Mouse (Mus musculus) splenic B cell, adult 2 months (primary cell): ENCODE results near the gene Gfap.
A peak's percentile ranks its signal among the peaks of the same experiment; 100 is the strongest.

Experiments used
- DNase-seq: peaks from one replicate; pipeline ENCODE4 v3.0.0-alpha.2; 2011; ENCODE audit warnings: low read depth, low spot score
- H3K27me3 ChIP-seq: 2 replicates; pipeline ENCODE4 v1.6.1; 2012; ENCODE audit warnings: mild to moderate bottlenecking, low read length, moderate library complexity, mixed read lengths; ENCODE audit not compliant: control insufficient read depth, poor library complexity, insufficient read depth, severe bottlenecking
- H3K36me3 ChIP-seq: 2 replicates; pipeline ENCODE4 v1.6.1; 2012; ENCODE audit warnings: mild to moderate bottlenecking, low read length, moderate library complexity, mixed read lengths; ENCODE audit not compliant: control insufficient read depth, poor library complexity, insufficient read depth, severe bottlenecking

The Gfap gene

GRCm38 (mm10) chr11:102900763-102901162 lies at the start of gene Gfap:
Gene Gfap, minus strand, starts transcription at chr11:102900912.
- Histone ChIP-seq H3K36me3 (no peaks in the 10 kb centered on the region), H3K27me3 (no peaks in the 10 kb centered on the region)
- peak; percentile 71 for DNase-seq

- no peaks in the 10 kb centered on the region for H3K27me3 ChIP-seq
- peak; percentile 39 for DNase-seq
- no peaks in the 10 kb centered on the region for H3K36me3 ChIP-seq
Measured at GRCm38 (mm10) chr11:102948043-102948961, 47.6 kb upstream of the Gfap start.

- DNase-seq: no peak
- Histone ChIP-seq H3K36me3 (no peaks in the 10 kb centered on the region), H3K27me3 (no peaks in the 10 kb centered on the region)
Measured at GRCm38 (mm10) chr11:102946992-102947343, 46.3 kb upstream of the Gfap start.

DNA sequence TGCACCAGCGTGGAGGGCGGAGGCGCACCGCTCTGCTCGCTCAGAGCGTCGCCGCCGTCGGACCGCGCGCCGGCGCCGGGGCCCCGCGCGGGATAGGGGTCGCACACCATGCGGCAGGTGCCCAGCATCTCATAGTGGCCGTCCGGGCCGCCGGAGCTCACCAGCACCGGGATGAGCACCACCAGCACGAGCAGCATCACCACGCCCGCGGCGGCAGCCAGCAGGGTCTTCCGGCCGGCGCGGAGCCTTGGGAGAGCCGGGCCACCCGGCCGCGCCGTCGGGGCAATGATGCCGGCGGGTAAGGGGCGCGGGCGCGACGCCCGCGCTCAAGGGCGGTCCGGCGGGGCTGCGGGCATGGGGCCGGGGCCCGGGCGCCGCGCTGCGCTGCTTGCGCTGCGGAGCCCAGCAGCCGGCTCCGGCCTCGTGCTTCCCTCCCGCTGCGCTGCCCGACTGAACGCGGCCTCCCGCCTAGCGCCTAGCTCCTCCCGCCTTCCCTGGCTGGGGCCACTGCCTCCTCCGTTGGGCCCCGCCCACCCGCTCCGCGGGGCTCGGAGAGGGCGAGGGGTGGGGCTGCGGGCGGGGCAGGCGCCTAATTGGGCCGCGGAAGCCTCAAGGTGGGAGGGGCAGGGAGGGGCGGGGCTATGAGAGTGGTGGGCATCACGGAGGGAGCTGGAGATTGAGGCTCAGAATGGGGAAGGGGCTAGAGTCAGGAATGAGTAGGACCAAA lies 45.7 kb upstream of the Gfap start, which contains the start of gene C1ql1:
Gene C1ql1 (minus strand): TSS at position 424 of the 727 bp plus-strand sequence.
- no peaks in the 10 kb centered on the region for H3K27me3 ChIP-seq
- no peaks in the 10 kb centered on the region for H3K36me3 ChIP-seq
- peak; percentile 84 for DNase-seq

DNA sequence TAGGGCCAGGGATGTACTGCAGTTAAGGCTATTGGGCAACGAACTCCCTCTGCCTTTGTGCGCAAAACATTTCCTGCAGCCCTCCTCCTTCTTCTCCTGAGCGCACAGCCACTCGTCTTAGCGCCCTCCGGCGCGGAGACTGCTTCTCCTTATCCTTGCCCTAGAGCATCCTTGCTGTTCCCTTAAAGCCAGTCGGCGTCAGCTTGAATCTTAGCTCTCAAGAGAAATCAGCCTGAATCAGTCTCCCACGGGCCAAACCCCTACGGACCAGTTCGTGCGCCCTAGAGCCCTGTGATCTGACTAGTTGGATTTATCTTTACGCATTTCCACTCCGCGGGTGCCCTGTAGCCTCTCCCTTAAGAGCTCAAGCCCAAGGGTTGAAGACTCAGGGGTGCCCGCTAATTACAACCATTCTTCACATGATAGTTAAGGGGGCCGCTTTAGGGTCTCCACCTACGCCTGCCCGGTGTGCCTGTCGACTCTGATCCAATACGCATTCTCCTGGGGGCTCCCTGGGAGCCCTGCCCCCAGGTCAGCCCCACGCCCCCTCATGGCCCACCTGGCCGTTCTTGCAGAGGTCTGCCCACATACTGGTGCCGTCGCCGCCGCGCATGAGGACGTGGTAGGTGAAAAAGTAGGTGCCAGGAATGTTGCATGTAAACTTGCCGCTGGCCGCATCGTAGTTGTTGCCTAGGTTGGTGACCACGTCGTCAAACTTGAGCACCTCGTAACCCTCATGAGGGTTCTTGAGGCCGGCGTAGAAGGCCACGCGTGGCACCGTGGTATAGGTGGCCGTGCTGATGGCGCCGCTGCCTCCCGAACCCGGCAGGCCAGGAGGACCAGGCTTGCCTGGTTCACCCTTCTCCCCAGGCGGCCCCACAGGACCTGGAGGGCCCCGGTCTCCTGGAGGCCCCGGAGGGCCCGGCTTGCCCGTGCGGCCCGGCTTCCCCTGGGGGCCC lies 44.9 kb upstream of the Gfap start:
- Histone ChIP-seq H3K36me3 (no peaks in the 10 kb centered on the region), H3K27me3 (no peaks in the 10 kb centered on the region)
- DNase-seq: peak; percentile 12

- no peaks in the 10 kb centered on the region for H3K27me3 ChIP-seq
- DNase-seq: no peak
- H3K36me3 ChIP-seq: no peaks in the 10 kb centered on the region
Measured at GRCm38 (mm10) chr11:102941236-102941635, 40.5 kb upstream of the Gfap start.

DNA sequence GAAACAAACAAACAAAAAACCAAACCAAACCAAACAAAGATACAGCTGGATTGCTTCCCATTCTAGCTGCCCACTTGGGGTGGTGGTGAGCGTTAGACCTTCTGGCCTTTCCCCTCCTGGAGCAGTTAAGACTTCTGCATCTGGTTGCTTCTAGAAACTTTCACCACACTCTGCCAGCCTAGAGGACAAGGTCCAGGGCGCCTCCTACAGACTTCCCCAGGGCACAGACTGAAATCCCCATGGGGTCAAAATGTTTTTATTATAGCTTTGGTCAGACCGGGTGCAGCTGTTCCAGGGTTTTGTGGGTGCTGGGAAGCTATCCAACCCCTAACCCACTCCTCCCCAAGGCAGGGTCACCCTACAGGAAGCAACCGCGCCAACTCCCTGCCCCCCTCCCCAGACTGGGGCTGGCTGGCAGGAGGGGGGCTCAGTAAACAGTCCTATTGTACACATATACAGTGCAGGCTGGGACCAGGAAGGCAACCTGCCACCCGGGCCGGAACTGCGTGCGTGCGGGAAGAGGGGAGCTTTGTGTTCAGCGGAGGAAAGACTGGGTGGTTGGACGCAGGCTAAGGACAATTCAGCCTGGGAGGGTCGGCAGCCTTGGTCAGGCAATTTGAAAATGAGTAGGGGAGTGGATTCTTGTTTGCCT lies 38.4 kb upstream of the Gfap start:
- Histone ChIP-seq H3K36me3 (no peaks in the 10 kb centered on the region), H3K27me3 (no peaks in the 10 kb centered on the region)
- DNase-seq: no peak

DNA sequence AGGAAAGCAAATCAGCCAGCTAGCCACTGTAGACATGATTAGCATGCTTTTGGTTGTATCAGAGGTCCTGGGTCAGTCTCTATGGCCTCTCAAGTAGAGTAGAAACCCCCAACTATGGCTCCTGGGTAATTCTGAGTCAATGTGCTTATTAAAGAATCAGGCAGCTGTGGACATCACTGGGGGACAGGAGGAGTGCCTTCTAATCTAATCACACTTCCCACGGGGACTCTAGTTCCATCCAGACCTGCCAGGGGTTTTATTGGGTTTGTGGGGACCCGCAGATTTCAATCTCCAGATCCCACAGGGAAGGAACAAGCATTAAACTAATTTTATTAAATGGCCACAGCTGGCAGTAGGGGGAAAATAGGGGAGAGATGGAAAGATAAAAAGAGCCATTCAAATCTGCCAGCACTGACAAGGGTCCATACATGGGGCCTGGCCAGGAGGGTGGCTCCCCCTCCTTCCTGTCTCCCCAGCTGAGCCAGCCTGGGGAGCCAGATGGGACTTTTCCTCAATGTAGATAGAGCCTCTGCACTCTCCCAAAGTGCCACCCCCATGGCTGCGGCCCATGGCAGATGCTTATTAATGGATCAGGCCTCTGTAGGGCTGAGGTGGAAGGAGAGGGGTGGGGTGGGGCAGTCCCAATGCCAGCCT lies 36.9 kb upstream of the Gfap start:
- Histone ChIP-seq H3K27me3 (no peaks in the 10 kb centered on the region), H3K36me3 (no peaks in the 10 kb centered on the region)
- no peak for DNase-seq

DNA sequence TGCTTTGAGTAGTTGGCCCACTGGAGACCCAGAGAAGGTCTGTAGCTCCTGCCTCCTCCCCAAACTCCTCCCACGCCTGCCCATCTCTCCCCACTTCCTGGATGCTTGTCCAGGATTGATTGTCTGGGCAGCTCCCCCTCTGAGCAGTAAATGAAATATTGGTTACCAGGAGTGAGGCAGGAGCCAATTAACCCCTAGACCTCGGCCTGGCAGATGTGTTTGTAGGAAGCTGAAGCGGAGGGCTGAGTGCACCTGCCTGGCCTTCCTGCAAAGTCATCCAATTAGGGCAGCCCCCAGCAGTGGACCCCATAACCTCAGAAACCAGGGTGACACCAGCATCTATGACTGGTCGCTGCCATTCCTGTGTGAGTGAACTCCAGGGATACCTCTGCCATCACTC lies 35.6 kb upstream of the Gfap start:
- Histone ChIP-seq H3K36me3 (no peaks in the 10 kb centered on the region), H3K27me3 (no peaks in the 10 kb centered on the region)
- DNase-seq: no peak

DNA sequence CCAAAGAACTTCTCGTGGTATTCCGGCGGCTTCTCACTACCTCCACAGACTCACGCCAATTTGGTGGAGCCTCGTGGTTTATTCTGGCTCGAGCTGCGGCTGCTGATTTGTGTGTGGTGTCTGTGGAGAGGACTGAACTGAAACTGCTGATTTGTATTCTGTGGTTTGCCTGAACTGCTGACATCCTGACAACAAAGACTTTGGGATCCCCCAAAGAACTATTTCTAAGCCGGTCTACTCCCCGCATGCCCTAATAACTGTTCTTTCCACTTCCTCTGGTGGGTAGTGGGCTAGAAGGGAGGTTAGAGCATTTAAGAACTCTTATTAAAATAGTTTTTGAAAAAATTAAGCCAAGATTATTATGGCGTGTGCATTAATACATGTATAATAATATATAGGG lies 30.0 kb upstream of the Gfap start:
- H3K36me3 ChIP-seq: no peaks in the 10 kb centered on the region
- no peaks in the 10 kb centered on the region for H3K27me3 ChIP-seq
- DNase-seq: no peak

- peak; percentile 73 for DNase-seq
- Histone ChIP-seq H3K27me3 (no peaks in the 10 kb centered on the region), H3K36me3 (no peaks in the 10 kb centered on the region)
Measured at GRCm38 (mm10) chr11:102925351-102925717, 24.6 kb upstream of the Gfap start.

GRCm38 (mm10) chr11:102924557-102925350 lies 24.0 kb upstream of the Gfap start, which contains the start of gene Kif18b:
Gene Kif18b, minus strand, starts transcription at chr11:102925124.
- H3K36me3 ChIP-seq: no peaks in the 10 kb centered on the region
- no peaks in the 10 kb centered on the region for H3K27me3 ChIP-seq
- DNase-seq: peak; percentile 96

DNA sequence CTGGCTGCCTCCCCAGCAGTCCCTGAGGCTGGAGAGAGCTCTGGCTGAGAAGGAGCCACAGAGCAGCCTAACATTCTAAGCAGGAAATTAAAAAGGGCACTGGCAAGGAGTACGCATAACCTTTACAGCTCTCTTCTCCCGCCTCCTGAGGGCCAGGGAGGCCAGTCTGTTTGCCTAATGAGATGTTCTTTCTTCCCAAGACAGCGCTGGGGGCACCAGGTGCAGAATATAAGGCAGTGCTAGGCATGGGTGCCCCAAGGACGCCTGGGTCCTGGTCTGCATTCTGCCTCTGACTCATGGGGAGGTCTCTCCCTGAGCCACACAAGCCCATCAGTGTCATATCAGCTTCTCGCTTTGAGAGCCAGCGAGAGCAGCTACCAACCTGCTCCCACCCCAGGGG lies 20.8 kb upstream of the Gfap start:
- Histone ChIP-seq H3K36me3 (no peaks in the 10 kb centered on the region), H3K27me3 (no peaks in the 10 kb centered on the region)
- no peak for DNase-seq
